Mouse (Mus musculus): ENCODE results near the gene Lim2. TPM values are rescaled to one million over a fixed set of nuclear protein-coding genes. Genes with fewer than 3 reads are reported as not detected.

The Lim2 gene
- not detected in 2 replicates for polyA plus RNA-seq (2012; rRNA removed)

- no peak within 1 kb of the TSS for H3K27ac ChIP-seq (ENCODE audit: insufficient read depth, low read depth, low read length)
- no peak within 1 kb of the TSS for H3K4me3 ChIP-seq (ENCODE audit: insufficient read depth, low read depth, low read length)
- TF ChIP-seq CTCF (conservative IDR thresholded peaks at IDR 0.05; ENCODE audit: insufficient read depth, insufficient read length, low read depth, low read length) (no peak), POLR2A (IDR thresholded peaks at IDR 0.05; ENCODE audit: low read depth, low read length) (no peak)
- WGBS, result 77% methylated on average over 8 of the region's 8 CpGs
- no peak for DNase-seq
- H3K4me1 ChIP-seq (ENCODE audit: control insufficient read depth, insufficient read depth, low read length), result no peaks in the 10 kb centered on the region
- no peaks in the 10 kb centered on the region for H3K36me3 ChIP-seq (ENCODE audit: control insufficient read depth, insufficient read depth, low read length)
- no peaks in the 10 kb centered on the region for H3K27me3 ChIP-seq (replicated peaks; ENCODE audit: control insufficient read depth, insufficient read depth, low read length)
These were observed at the start of gene Lim2 for GRCm38 (mm10) chr7:43427406-43427805. Gene Lim2, plus strand, starts transcription at chr7:43427670.

GRCm38 (mm10) chr7:43378226-43378625 lies 49.2 kb upstream of the Lim2 start:
- peak; percentile 56 for DNase-seq
- WGBS, result 13% methylated on average over 5 of the region's 5 CpGs
- Histone ChIP-seq H3K4me3 (ENCODE audit: insufficient read depth, low read depth, low read length) (no peak overlapping the region), H3K36me3 (ENCODE audit: control insufficient read depth, insufficient read depth, low read length) (no peaks in the 10 kb centered on the region), H3K27ac (ENCODE audit: insufficient read depth, low read depth, low read length) (no peak overlapping the region), H3K27me3 (replicated peaks; ENCODE audit: control insufficient read depth, insufficient read depth, low read length) (no peaks in the 10 kb centered on the region), H3K4me1 (ENCODE audit: control insufficient read depth, insufficient read depth, low read length) (no peaks in the 10 kb centered on the region)
- no peak for TF ChIP-seq POLR2A (IDR thresholded peaks at IDR 0.05; ENCODE audit: low read depth, low read length)
- TF ChIP-seq CTCF (conservative IDR thresholded peaks at IDR 0.05; ENCODE audit: insufficient read depth, insufficient read length, low read depth, low read length), result peak; percentile 37

- H3K36me3 ChIP-seq (ENCODE audit: control insufficient read depth, insufficient read depth, low read length), result no peaks in the 10 kb centered on the region
- H3K27me3 ChIP-seq (replicated peaks; ENCODE audit: control insufficient read depth, insufficient read depth, low read length), result no peaks in the 10 kb centered on the region
- no peak overlapping the region for H3K4me3 ChIP-seq (ENCODE audit: insufficient read depth, low read depth, low read length)
- no peaks in the 10 kb centered on the region for H3K4me1 ChIP-seq (ENCODE audit: control insufficient read depth, insufficient read depth, low read length)
- WGBS, result 67% methylated on average over 8 of the region's 8 CpGs
- DNase-seq, result no peak
- TF ChIP-seq POLR2A (IDR thresholded peaks at IDR 0.05; ENCODE audit: low read depth, low read length), result no peak
- TF ChIP-seq CTCF (conservative IDR thresholded peaks at IDR 0.05; ENCODE audit: insufficient read depth, insufficient read length, low read depth, low read length), result no peak
- no peak overlapping the region for H3K27ac ChIP-seq (ENCODE audit: insufficient read depth, low read depth, low read length)
These were observed 34.9 kb upstream of the Lim2 start for GRCm38 (mm10) chr7:43392349-43393121.

- WGBS, result 86% methylated on average over 2 of the region's 2 CpGs
- DNase-seq, result no peak
These were observed 28.0 kb upstream of the Lim2 start for GRCm38 (mm10) chr7:43399501-43399900.

GRCm38 (mm10) chr7:43402718-43403117 lies 24.8 kb upstream of the Lim2 start:
- Histone ChIP-seq H3K4me3 (ENCODE audit: insufficient read depth, low read depth, low read length) (no peak overlapping the region), H3K27me3 (replicated peaks; ENCODE audit: control insufficient read depth, insufficient read depth, low read length) (no peaks in the 10 kb centered on the region), H3K36me3 (ENCODE audit: control insufficient read depth, insufficient read depth, low read length) (no peaks in the 10 kb centered on the region), H3K4me1 (ENCODE audit: control insufficient read depth, insufficient read depth, low read length) (no peaks in the 10 kb centered on the region), H3K27ac (ENCODE audit: insufficient read depth, low read depth, low read length) (no peak overlapping the region)
- no peak for TF ChIP-seq POLR2A (IDR thresholded peaks at IDR 0.05; ENCODE audit: low read depth, low read length)
- TF ChIP-seq CTCF (conservative IDR thresholded peaks at IDR 0.05; ENCODE audit: insufficient read depth, insufficient read length, low read depth, low read length), result no peak
- DNase-seq, result no peak
- 12% methylated on average over 2 of the region's 2 CpGs for WGBS

More at GRCm38 (mm10) chr7:43399501-43399900, 28.0 kb upstream of the Lim2 start:
- TF ChIP-seq POLR2A (IDR thresholded peaks at IDR 0.05; ENCODE audit: low read depth, low read length) (no peak), CTCF (conservative IDR thresholded peaks at IDR 0.05; ENCODE audit: insufficient read depth, insufficient read length, low read depth, low read length) (no peak)
- no peaks in the 10 kb centered on the region for H3K36me3 ChIP-seq (ENCODE audit: control insufficient read depth, insufficient read depth, low read length)
- H3K4me1 ChIP-seq (ENCODE audit: control insufficient read depth, insufficient read depth, low read length), result no peaks in the 10 kb centered on the region
- H3K27ac ChIP-seq (ENCODE audit: insufficient read depth, low read depth, low read length), result no peak overlapping the region
- no peaks in the 10 kb centered on the region for H3K27me3 ChIP-seq (replicated peaks; ENCODE audit: control insufficient read depth, insufficient read depth, low read length)
- H3K4me3 ChIP-seq (ENCODE audit: insufficient read depth, low read depth, low read length), result no peak overlapping the region

- no peak overlapping the region for H3K27ac ChIP-seq (ENCODE audit: insufficient read depth, low read depth, low read length)
- WGBS, result 66% methylated on average over 3 of the region's 3 CpGs
- TF ChIP-seq CTCF (conservative IDR thresholded peaks at IDR 0.05; ENCODE audit: insufficient read depth, insufficient read length, low read depth, low read length), result no peak
- TF ChIP-seq POLR2A (IDR thresholded peaks at IDR 0.05; ENCODE audit: low read depth, low read length), result no peak
- no peaks in the 10 kb centered on the region for H3K27me3 ChIP-seq (replicated peaks; ENCODE audit: control insufficient read depth, insufficient read depth, low read length)
- no peak for DNase-seq
- H3K36me3 ChIP-seq (ENCODE audit: control insufficient read depth, insufficient read depth, low read length), result no peaks in the 10 kb centered on the region
- H3K4me3 ChIP-seq (ENCODE audit: insufficient read depth, low read depth, low read length), result no peak overlapping the region
- H3K4me1 ChIP-seq (ENCODE audit: control insufficient read depth, insufficient read depth, low read length), result no peaks in the 10 kb centered on the region
These were observed 19.9 kb upstream of the Lim2 start for GRCm38 (mm10) chr7:43407573-43407972.

- H3K36me3 ChIP-seq (ENCODE audit: control insufficient read depth, insufficient read depth, low read length), result no peaks in the 10 kb centered on the region
- WGBS, result 19% methylated on average over 4 of the region's 4 CpGs
- no peaks in the 10 kb centered on the region for H3K4me1 ChIP-seq (ENCODE audit: control insufficient read depth, insufficient read depth, low read length)
- TF ChIP-seq CTCF (conservative IDR thresholded peaks at IDR 0.05; ENCODE audit: insufficient read depth, insufficient read length, low read depth, low read length) (no peak), POLR2A (IDR thresholded peaks at IDR 0.05; ENCODE audit: low read depth, low read length) (no peak)
- H3K27me3 ChIP-seq (replicated peaks; ENCODE audit: control insufficient read depth, insufficient read depth, low read length), result no peaks in the 10 kb centered on the region
- no peak for DNase-seq
- no peak within 1 kb of the TSS for H3K4me3 ChIP-seq (ENCODE audit: insufficient read depth, low read depth, low read length)
- H3K27ac ChIP-seq (ENCODE audit: insufficient read depth, low read depth, low read length), result no peak within 1 kb of the TSS
These were observed 19.3 kb upstream of the Lim2 start, which contains the start of gene Siglecg for GRCm38 (mm10) chr7:43408131-43408553. Gene Siglecg, plus strand, starts transcription at chr7:43408204.

Measured in kidney, adult 2 months (tissue).